12 mouse cellular contexts compared by ENCODE assay signal in genomic region chr7:133304461-133304860, GRCm38 (mm10).
"Had no signal": no experiment of that assay in that cellular context is flagged by ENCODE, and none has a peak within 500 bp of the region (broad histone marks: within the 10 kb centered on the region; RNA-seq: fewer than 3 reads in every experiment).

No protein-coding gene starts in this region.

- H3K4me1 ChIP-seq: limb, embryonic 15.5 days; liver, embryonic 12.5 days; midbrain, embryonic 10.5 days; neural tube, embryonic 15.5 days had no signal

- H3K27me3 ChIP-seq: limb, embryonic 15.5 days; liver, embryonic 12.5 days; neural tube, embryonic 15.5 days had no signal

- H3K36me3 ChIP-seq: limb, embryonic 15.5 days; liver, embryonic 12.5 days; midbrain, embryonic 10.5 days; neural tube, embryonic 15.5 days had no signal

- H3K27ac ChIP-seq: left cerebral cortex, adult 2 months; limb, embryonic 15.5 days; liver, embryonic 12.5 days; midbrain, embryonic 10.5 days; neural tube, embryonic 15.5 days; stomach, postnatal 0 days had no signal

- H3K9me3 ChIP-seq: limb, embryonic 15.5 days; liver, embryonic 12.5 days; midbrain, embryonic 10.5 days; neural tube, embryonic 15.5 days had no signal

- H3K9ac ChIP-seq: limb, embryonic 15.5 days; liver, embryonic 12.5 days; neural tube, embryonic 15.5 days had no signal

- ATAC-seq: liver, embryonic 12.5 days had no signal

- H3K4me2 ChIP-seq: limb, embryonic 15.5 days; liver, embryonic 12.5 days; neural tube, embryonic 15.5 days had no signal

- H3K4me3 ChIP-seq: left cerebral cortex, adult 2 months; limb, embryonic 15.5 days; liver, embryonic 12.5 days; midbrain, embryonic 10.5 days; myocyte; neural tube, embryonic 15.5 days had no signal

- DNase-seq: kidney, postnatal 10 days; kidney, postnatal 4 days; lung, postnatal 4 days; midbrain, embryonic 14.5 days; thymus, postnatal 4 days had no signal
